Mouse (Mus musculus) gonadal fat pad, adult 2 months (tissue): ENCODE results near the gene Srrm4. TPM values are rescaled to one million over a fixed set of nuclear protein-coding genes. Genes with fewer than 3 reads are reported as not detected.

Source experiments
- DNase-seq: peaks from one replicate; pipeline ENCODE4 v3.0.0-alpha.2; 2012; ENCODE audit warnings: low read depth
- polyA plus RNA-seq: library from polyadenylated mRNA; depleted of rRNA; stranded (reverse); fragments of >200 nt; gene quantifications from 2 replicates; pipeline ENCODE4 v1.2.3, GENCODE M21; 2012; rRNA removed

Gene Srrm4
- polyA plus RNA-seq, 1 experiment: 0.32 TPM

GRCm38 (mm10) chr5:116406507-116406906 is 185.1 kb downstream of the Srrm4 start:
- no peak for DNase-seq

DNA sequence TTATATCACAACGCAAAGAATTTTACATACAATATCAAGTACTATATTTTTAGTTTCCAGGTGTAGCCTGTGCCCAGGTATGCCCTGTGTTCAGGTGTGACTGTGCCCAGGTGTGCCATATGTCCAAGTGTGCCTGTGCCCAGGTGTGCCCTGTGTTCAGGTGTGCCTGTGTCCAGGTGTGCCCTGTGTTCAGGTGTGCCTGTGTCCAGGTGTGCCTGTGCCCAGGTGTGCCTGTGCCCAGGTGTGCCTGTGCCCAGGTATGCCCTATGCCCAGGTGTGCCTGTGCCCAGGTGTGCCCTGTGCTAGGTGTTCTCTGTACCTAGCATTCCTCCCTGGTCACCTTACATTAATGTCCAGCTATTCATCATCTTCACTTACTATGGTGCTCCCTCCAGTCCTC is 185.7 kb downstream of the Srrm4 start:
- DNase-seq: no peak

- no peak for DNase-seq
Observed at GRCm38 (mm10) chr5:116404063-116404462, 187.6 kb downstream of the Srrm4 start.

DNA sequence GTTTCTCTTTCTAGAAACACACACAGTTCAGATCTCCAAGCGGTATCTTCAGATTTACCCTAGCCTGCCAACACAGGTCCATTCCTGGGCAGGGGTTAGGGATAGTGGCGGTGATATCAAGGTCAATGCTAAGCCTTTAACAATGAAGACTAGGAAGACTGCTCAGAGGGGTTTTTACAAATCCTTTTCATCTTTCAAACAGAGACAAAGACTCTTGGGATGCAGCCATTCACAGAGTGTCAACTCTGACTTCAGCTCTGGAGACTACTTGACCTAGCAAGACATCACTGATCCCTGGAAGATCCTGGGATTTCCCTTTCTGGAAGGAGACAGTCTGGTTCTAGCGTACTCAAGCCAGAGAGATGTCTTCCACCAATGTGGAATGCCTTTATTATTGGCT is 190.8 kb downstream of the Srrm4 start:
- DNase-seq: no peak

DNA sequence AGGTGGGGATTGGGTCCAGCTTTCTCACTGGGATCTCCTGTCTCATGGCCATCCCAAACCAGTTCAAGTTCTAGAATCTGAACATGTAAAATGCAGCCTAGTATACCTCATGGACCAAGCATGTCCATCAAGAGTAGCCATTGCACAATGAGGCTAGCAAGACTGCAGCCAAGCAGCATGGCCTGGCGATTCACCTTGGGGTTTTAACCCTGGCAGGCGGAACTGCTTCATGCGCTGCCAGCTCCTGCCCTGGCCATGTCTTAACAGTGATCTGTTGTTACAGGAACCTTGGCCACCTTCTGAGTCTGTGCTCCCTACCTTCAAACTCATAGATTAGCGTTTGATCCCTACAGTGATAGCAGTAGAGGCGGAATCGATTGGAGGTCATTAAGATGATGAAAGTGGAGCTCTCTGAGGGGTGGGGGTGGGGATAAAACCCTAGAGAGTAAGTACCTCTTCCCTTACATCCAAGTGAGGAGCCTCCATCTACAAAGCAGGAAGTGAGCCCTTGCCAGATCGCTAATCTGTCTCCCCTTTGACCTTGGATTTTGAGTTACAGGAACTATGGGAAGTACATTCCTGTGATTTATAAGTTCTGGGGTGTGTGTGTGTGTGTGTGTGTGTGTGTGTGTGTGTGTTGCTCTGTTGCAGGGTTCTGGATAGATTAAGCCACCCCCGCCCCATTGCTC is 191.4 kb downstream of the Srrm4 start:
- no peak for DNase-seq

DNA sequence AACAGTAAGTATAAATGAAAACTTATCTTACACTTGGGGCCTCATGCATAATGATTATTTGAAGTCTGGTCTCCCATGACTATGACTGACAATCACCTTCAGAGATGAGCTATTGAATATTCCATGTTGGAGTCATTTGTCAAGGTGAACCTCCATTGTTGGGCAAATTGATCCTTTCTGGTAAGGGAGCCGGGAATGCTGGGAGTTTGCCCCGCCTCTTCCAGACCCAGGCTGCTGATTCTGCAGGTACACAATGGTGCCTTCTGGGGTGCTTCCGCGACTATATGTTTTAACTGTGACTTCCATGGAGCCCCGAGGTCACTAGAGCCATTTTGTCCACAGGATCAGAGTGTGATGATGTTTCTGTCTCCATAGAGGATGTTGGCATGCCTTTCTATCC is 195.5 kb downstream of the Srrm4 start:
- DNase-seq: no peak

DNA sequence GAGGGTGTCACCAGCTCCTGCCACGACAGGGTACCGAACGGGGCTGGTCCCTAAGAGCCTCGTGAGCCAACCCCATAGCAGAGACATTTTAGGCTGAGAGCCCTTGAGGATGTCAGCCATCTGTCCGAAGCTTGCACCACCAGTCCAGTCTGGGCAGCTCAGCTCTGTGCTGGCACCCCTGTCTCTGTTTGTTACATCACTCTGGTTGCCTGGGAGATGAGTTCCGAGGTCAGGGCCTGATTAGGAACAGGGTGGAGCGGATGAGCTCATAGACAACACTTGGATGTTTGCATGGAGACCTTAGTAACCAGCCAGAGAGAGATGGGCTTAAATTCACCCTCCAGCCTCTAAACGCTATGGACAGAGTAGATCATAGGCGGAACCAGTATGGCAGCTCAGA is 199.0 kb downstream of the Srrm4 start:
- DNase-seq: no peak

GRCm38 (mm10) chr5:116389856-116390542 is 201.6 kb downstream of the Srrm4 start:
- no peak for DNase-seq

DNA sequence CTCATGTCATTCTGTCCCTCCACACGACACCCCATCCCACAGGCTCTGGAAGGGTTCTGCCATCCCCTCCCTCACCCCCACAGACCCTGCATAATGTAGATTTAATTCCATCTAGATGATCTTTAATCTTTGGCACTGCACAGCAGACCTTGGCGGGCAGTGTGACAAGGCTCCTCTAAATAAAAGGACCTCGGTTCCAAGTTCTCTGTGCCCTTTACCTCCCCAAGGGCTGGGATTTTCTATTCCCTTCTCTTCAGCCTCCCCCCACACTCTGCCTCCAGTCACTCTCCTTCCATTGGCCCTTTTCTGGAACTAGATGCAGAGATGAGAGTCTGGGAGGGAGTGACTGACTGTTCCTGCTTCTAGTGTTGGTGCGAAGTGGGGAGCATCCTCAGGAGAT is 202.3 kb downstream of the Srrm4 start:
- DNase-seq: no peak

Other genes starting within 250 kb of the Srrm4 start
- 66.1 and 117 TPM in 2 replicates for gene Hspb8, start 169.0 kb downstream of the Srrm4 start, polyA plus RNA-seq